8 mouse cellular contexts compared by ENCODE assay signal in the genomic region with DNA sequence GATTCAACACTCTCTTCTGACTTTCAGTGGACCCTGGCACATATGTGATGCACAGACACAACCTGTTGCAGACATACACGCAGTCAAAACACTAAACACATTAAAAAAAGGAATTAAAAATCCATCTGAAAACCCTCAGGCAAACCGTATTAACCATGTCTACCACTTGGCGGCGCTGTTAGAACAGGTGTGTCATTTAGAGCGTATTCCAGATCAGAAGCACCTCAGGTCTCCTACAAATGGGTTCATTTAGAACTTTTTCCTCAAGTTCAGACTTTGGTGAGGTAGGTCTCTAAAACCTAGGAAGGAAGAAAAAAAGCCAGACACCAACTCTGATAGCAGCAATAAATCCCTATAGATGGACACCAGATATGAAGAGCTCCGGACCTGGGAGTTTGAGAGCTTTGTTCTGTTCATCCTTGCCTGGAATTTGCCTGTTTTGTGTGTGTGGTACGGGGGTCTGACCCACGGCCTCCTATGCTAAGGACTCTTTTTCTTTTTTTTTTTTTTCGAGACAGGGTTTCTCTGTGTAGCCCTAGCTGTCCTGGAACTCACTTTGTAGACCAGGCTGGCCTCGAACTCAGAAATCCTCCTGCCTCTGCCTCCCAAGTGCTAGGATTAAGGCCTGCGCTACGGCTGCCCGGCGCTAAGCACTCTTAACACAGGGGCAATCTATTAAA. TPM values are rescaled to one million over a fixed set of nuclear protein-coding genes. Genes with fewer than 3 reads are reported as not detected.
DNase-seq lines count a peak whose midpoint lies in the region; ATAC-seq and TF ChIP-seq lines count a peak whose summit lies in the region.

No protein-coding gene starts in this region.

- peaks cover 5% of the 10 kb centered on the region for H3K27me3 ChIP-seq in heart, embryonic 10.5 days (ENCODE audit: insufficient read depth, poor library complexity, severe bottlenecking)
- no peaks in the 10 kb centered on the region for H3K27me3 ChIP-seq in kidney, postnatal 0 days (ENCODE audit: insufficient read depth, low read length)
- H3K27me3 ChIP-seq in myocyte (ENCODE audit: control insufficient read depth, insufficient read depth, insufficient read length), result no peaks in the 10 kb centered on the region
- no peaks in the 10 kb centered on the region for H3K27me3 ChIP-seq in stomach, embryonic 15.5 days (replicated peaks)

- H3K79me2 ChIP-seq in myocyte (ENCODE audit: control insufficient read depth, insufficient read depth), result peaks cover 37% of the 10 kb centered on the region

- WGBS in heart, embryonic 10.5 days, result 30% methylated on average over 14 of the region's 14 CpGs
- WGBS in kidney, postnatal 0 days, result 34% methylated on average over 14 of the region's 14 CpGs
- WGBS in stomach, embryonic 15.5 days, result 31% methylated on average over 14 of the region's 14 CpGs

- H3K4me3 ChIP-seq in heart, embryonic 10.5 days, result peak overlapping the region; percentile 93
- H3K4me3 ChIP-seq in kidney, postnatal 0 days (replicated peaks; ENCODE audit: low read depth, low read length), result peak overlapping the region; percentile 26
- H3K4me3 ChIP-seq in myocyte, result peak overlapping the region; percentile 97
- H3K4me3 ChIP-seq in stomach, embryonic 15.5 days (replicated peaks), result peak overlapping the region; percentile 82

- peak; percentile 68 for DNase-seq in urinary bladder, postnatal 25 days (ENCODE audit: low spot score)
- no peak for DNase-seq in urinary bladder, postnatal 10 days (ENCODE audit: low spot score)
- peak; percentile 61 for DNase-seq in embryo, embryonic 9.5 days (ENCODE audit: extremely low spot score)
- DNase-seq in heart, embryonic 10.5 days (ENCODE audit: low spot score), result peak; percentile 80
- DNase-seq in kidney, postnatal 0 days (ENCODE audit: low spot score), result peak; percentile 66
- peak; percentile 81 for DNase-seq in liver

- peaks cover 5% of the 10 kb centered on the region for H3K36me3 ChIP-seq in heart, embryonic 10.5 days
- H3K36me3 ChIP-seq in kidney, postnatal 0 days (ENCODE audit: insufficient read depth, low read length), result no peaks in the 10 kb centered on the region
- no peaks in the 10 kb centered on the region for H3K36me3 ChIP-seq in myocyte (ENCODE audit: control insufficient read depth, insufficient read depth)
- H3K36me3 ChIP-seq in stomach, embryonic 15.5 days, result no peaks in the 10 kb centered on the region

- ATAC-seq in kidney, postnatal 0 days (replicated peaks; ENCODE audit: low FRiP score, low read depth), result 0 out of 2 replicates have a peak, but pooled peaks have one; percentile 2
- ATAC-seq in stomach, embryonic 15.5 days (ENCODE audit: insufficient read depth, low FRiP score, low read depth), result 0 out of 2 replicates have a peak, but pooled peaks have one; percentile 9

- peak overlapping the region; percentile 86 for H3K27ac ChIP-seq in heart, embryonic 10.5 days
- H3K27ac ChIP-seq in kidney, postnatal 0 days, result peak overlapping the region; percentile 85
- H3K27ac ChIP-seq in stomach, embryonic 15.5 days, result peak overlapping the region; percentile 89

- H3ac ChIP-seq in myocyte (ENCODE audit: control insufficient read depth, insufficient read length), result no peak overlapping the region

- TF ChIP-seq CTCF in kidney, postnatal 0 days (IDR thresholded peaks at IDR 0.05; ENCODE audit: low read depth), result peak; percentile 87

- peak overlapping the region; percentile 54 for H3K4me2 ChIP-seq in kidney, postnatal 0 days (ENCODE audit: low read length)
- peak overlapping the region; percentile 96 for H3K4me2 ChIP-seq in myocyte (ENCODE audit: low read depth)
- peak overlapping the region; percentile 72 for H3K4me2 ChIP-seq in stomach, embryonic 15.5 days

- TF ChIP-seq POLR2A in myocyte (IDR thresholded peaks at IDR 0.05; ENCODE audit: insufficient read length, low read depth), result no peak

- no peaks in the 10 kb centered on the region for H3K9me3 ChIP-seq in heart, embryonic 10.5 days
- H3K9me3 ChIP-seq in kidney, postnatal 0 days (replicated peaks; ENCODE audit: low read length), result no peaks in the 10 kb centered on the region
- no peaks in the 10 kb centered on the region for H3K9me3 ChIP-seq in stomach, embryonic 15.5 days

- H3K9ac ChIP-seq in kidney, postnatal 0 days (ENCODE audit: low read depth, low read length), result 0 out of 2 replicates have a peak overlapping the region, but pooled peaks have one; percentile 35
- H3K9ac ChIP-seq in stomach, embryonic 15.5 days, result 0 out of 2 replicates have a peak overlapping the region, but pooled peaks have one; percentile 13

- peaks cover 8% of the 10 kb centered on the region; the same call in 1 of the 2 replicates for H3K4me1 ChIP-seq in heart, embryonic 10.5 days
- H3K4me1 ChIP-seq in kidney, postnatal 0 days (replicated peaks; ENCODE audit: insufficient read depth, low read length), result no peaks in the 10 kb centered on the region
- peaks cover 12% of the 10 kb centered on the region for H3K4me1 ChIP-seq in stomach, embryonic 15.5 days

TF ChIP-seq in myocyte, 11 proteins besides CTCF, POLR2A, EP300 and RAD21:
- no peak for TF ChIP-seq E2F4 (IDR thresholded peaks at IDR 0.05; ENCODE audit: insufficient read depth)
- no peak for TF ChIP-seq MYOD1 (IDR thresholded peaks at IDR 0.05; ENCODE audit: control insufficient read depth in 1 of 3, insufficient read length in 2 of 3, low read depth in 2 of 3)
- no peak for TF ChIP-seq TCF12 (IDR thresholded peaks at IDR 0.05; ENCODE audit: insufficient read depth, poor library complexity, severe bottlenecking)
- no peak for TF ChIP-seq MAX (IDR thresholded peaks at IDR 0.05; ENCODE audit: low read depth)
- no peak for TF ChIP-seq CEBPB (IDR thresholded peaks at IDR 0.05; ENCODE audit: insufficient read depth, poor library complexity, severe bottlenecking)
- no peak for TF ChIP-seq SRF (IDR thresholded peaks at IDR 0.05; ENCODE audit: control insufficient read depth, insufficient read length, low read depth)
- no peak for TF ChIP-seq TCF3 (IDR thresholded peaks at IDR 0.05; ENCODE audit: insufficient read length, low read depth)
- TF ChIP-seq MYOG (IDR thresholded peaks at IDR 0.05; ENCODE audit: control insufficient read depth in 1 of 3, insufficient read depth in 1 of 3, insufficient read length in 2 of 3, low read depth in 2 of 3), result no peak
- no peak for TF ChIP-seq REST (IDR thresholded peaks at IDR 0.05; ENCODE audit: insufficient read depth, insufficient read length)
- TF ChIP-seq USF1 (IDR thresholded peaks at IDR 0.05; ENCODE audit: low read depth), result no peak
- no peak for TF ChIP-seq POLR2AphosphoS2 (IDR thresholded peaks at IDR 0.05; ENCODE audit: insufficient read length, low read depth)

RNA-seq across cellular contexts. Expression of gene Ilf3, which starts 1.0 kb away (rescaled TPM):
- polyA plus RNA-seq in heart, embryonic 10.5 days (2016; fragmentation: Nextera tagmentation; extraction: Ambion mirVana), result 166 and 197 TPM in 2 replicates
- 113 and 125 TPM in 2 replicates for polyA plus RNA-seq in kidney, postnatal 0 days (2015; fragmentation: Nextera tagmentation; extraction: Ambion mirVana)
- polyA plus RNA-seq in myocyte (2012; fragmentation: generic; extraction: Trizol), result 56.6 TPM
- polyA plus RNA-seq in stomach, embryonic 15.5 days (2015; fragmentation: Nextera tagmentation; extraction: Ambion mirVana), result 150 and 154 TPM in 2 replicates

RNA-seq across cellular contexts. Expression of gene Qtrt1, which starts 45.0 kb away (rescaled TPM):
- polyA plus RNA-seq in heart, embryonic 10.5 days (2016; fragmentation: Nextera tagmentation; extraction: Ambion mirVana), result 38.9 and 51.3 TPM in 2 replicates
- polyA plus RNA-seq in kidney, postnatal 0 days (2015; fragmentation: Nextera tagmentation; extraction: Ambion mirVana), result 41.1 and 42.0 TPM in 2 replicates
- 55.3 TPM for polyA plus RNA-seq in myocyte (2012; fragmentation: generic; extraction: Trizol)
- polyA plus RNA-seq in stomach, embryonic 15.5 days (2015; fragmentation: Nextera tagmentation; extraction: Ambion mirVana), result 55.9 and 57.6 TPM in 2 replicates

RNA-seq across cellular contexts. Expression of gene Slc44a2, which starts 46.2 kb away (rescaled TPM):
- 69.2 and 70.4 TPM in 2 replicates for polyA plus RNA-seq in heart, embryonic 10.5 days (2016; fragmentation: Nextera tagmentation; extraction: Ambion mirVana)
- 76.5 and 80.5 TPM in 2 replicates for polyA plus RNA-seq in kidney, postnatal 0 days (2015; fragmentation: Nextera tagmentation; extraction: Ambion mirVana)
- polyA plus RNA-seq in myocyte (2012; fragmentation: generic; extraction: Trizol), result 173 TPM
- polyA plus RNA-seq in stomach, embryonic 15.5 days (2015; fragmentation: Nextera tagmentation; extraction: Ambion mirVana), result 89.1 and 95.7 TPM in 2 replicates

RNA-seq across cellular contexts. Expression of gene Ap1m2, which starts 54.5 kb away (rescaled TPM):
- 2.0 and 6.1 TPM in 2 replicates for polyA plus RNA-seq in heart, embryonic 10.5 days (2016; fragmentation: Nextera tagmentation; extraction: Ambion mirVana)
- polyA plus RNA-seq in kidney, postnatal 0 days (2015; fragmentation: Nextera tagmentation; extraction: Ambion mirVana), result 57.3 and 63.0 TPM in 2 replicates
- polyA plus RNA-seq in myocyte (2012; fragmentation: generic; extraction: Trizol), result not detected
- polyA plus RNA-seq in stomach, embryonic 15.5 days (2015; fragmentation: Nextera tagmentation; extraction: Ambion mirVana), result 67.7 and 74.2 TPM in 2 replicates

RNA-seq across cellular contexts. Expression of gene Dnm2, which starts 58.0 kb away (rescaled TPM):
- polyA plus RNA-seq in heart, embryonic 10.5 days (2016; fragmentation: Nextera tagmentation; extraction: Ambion mirVana), result 81.6 and 92.1 TPM in 2 replicates
- 68.0 and 68.9 TPM in 2 replicates for polyA plus RNA-seq in kidney, postnatal 0 days (2015; fragmentation: Nextera tagmentation; extraction: Ambion mirVana)
- 157 TPM for polyA plus RNA-seq in myocyte (2012; fragmentation: generic; extraction: Trizol)
- 71.3 and 75.7 TPM in 2 replicates for polyA plus RNA-seq in stomach, embryonic 15.5 days (2015; fragmentation: Nextera tagmentation; extraction: Ambion mirVana)

Comparison
In these comparisons a context has a peak if more than half of its experiments do, and no peak if none do; other contexts are left out.
1. H3K4me3 ChIP-seq: peak in every context shown above with its lines; median percentile 97 in myocyte; 93 in heart, embryonic 10.5 days; 82 in stomach, embryonic 15.5 days; 26 in kidney, postnatal 0 days.